Mouse (Mus musculus) inflammation-experienced regulatory T-cells, adult 6 months (primary cell): ENCODE measurements at regions not wholly inside any gene's neighbourhood (a gene's known extent, or its start where the extent isn't known, plus 50 kb on each side); places are given as distances from the start of the nearest gene placed in this dataset.

Experiments used
- ATAC-seq: one replicate; pipeline ENCODE4 v1.8.0; 2017

GRCm38 (mm10) chr1:90467646-90468045 lies 135.1 kb upstream of the Cops8 start:
- no peak for ATAC-seq

GRCm38 (mm10) chr1:90470996-90471395 lies 131.8 kb upstream of the Cops8 start:
- no peak for ATAC-seq

DNA sequence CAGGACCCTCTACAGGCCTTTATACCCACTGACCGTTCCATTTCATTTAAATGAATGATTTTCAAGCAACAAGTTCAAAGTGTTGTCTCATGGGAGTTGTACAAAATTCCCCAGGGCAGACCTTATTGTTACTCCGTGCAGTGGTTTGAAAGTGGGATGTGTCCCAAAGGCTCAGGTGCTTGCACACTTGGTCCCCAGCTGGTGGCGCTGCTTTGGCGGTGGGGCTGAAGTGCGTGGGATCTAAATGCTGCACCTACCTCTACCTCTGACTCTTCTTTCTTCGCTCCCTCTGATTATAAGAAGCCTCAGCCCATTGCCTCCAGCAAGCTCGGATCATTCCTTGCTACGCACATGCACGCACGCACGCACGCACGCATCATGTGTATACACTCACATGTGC lies 131.0 kb upstream of the Cops8 start:
- no peak for ATAC-seq

- ATAC-seq = no peak
Observed at GRCm38 (mm10) chr1:90475060-90475813, 127.5 kb upstream of the Cops8 start.

DNA sequence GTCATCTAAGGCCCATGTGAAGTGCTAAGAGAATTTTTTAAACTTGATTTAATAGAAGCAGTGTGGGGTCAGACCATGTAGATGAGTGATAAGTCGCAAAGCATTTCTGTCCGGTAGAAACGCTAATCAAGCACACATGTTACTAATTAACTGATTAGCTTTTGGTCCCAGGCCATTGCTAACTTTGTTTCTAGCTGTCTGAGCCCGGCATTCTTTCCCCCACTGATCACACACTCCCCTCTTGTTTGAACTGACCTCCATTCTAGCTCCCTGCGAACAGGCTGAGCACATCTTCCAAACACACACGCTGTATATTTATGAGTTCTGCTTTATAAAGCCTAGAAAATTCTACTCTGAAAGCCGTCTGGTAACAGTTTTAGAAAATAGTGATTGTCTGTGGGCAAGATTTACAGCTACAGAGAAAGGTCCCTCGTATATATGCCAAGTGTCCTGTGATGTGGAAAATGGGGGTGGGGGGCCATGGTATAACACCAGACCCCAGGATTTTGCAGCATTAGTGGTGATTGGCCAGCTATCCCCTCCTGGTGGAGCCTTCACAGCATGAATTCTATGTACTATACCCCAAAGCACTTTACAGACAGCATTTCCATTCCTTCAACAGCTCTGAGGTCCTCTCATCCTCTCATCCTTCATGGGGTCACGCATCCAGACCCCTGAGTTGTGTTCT lies 126.1 kb upstream of the Cops8 start:
- no peak for ATAC-seq

GRCm38 (mm10) chr1:90478839-90479238 lies 123.9 kb upstream of the Cops8 start:
- ATAC-seq = no peak

DNA sequence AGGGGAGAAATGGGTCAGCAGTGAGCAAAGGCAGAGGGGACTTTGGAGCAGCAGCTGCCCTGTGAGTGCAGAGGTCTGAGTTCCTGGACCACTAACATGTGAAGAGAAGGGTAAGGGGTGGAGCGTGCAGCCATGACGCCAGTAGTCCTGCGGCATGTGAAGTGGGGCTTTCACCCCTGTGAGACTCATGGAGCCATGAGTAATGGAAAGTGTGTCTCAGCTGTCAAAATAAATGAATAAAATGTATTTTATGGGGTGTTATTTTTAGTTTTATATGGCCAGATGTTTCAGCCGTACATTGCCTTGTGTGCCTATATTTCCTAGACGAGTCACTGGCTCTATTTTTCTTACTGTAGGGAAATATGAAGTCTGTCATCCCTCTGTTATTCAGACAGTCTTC lies 121.5 kb upstream of the Cops8 start:
- ATAC-seq = no peak

DNA sequence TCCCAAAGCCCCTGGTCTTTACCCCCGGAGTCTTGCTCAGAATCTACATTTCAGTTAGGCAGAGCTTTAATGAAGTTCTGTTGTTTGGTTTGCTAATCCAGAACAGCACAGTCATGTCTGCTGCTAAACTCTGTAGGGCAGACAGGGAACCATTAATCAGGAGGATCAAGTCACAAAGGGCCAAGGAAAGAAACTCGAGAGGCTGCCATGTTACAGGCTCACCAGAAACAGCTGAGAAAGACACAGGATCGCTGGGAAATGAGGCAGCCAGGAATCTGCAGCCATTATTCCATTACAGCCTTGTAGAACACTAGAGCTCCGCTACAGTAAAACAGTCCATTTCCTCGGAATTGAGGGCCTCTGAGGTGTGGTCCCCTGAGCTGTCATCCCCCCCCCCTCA lies 121.1 kb upstream of the Cops8 start:
- ATAC-seq = no peak

DNA sequence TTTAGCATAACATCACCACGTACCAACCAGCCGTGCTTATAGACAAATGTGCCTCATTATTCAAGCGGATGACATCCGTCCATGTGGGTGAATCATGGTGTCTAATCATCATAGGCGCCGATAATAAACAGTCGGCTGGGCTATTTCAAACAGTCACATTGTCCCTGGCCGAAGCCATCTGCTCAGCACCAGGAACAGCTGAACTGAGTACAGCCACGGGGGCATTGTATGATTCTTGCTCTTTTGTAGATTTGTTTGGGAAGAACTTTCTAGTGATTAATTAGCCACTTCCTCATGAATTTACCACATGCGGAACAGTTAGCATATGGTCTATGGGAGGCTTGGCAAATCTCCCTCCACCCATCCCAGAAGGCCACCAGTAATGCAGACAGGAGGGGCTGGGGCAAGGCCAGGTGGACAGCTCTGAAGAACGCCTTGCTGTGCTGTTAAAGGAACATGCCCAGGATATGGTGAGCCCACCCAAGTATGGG lies 116.4 kb upstream of the Cops8 start:
- no peak for ATAC-seq

DNA sequence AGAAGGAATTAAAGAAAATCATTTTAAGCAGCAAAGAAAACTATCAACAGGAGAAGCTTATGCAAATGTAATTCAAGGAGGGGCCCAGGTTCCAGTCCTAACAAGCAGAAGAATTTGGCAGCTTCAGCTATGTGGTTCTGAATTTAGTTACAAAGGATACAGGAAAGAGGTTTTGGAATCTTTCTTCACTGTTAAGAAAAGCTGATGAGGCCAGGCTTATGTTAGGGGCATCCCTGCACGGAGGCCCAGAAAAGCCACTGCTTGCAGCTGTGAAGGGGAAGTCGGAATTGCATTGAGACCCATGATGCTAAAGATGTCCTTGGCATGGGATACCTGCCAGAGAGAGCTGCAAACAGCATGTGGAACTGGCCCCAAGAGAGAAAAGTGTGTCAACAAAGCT lies 114.9 kb upstream of the Cops8 start:
- no peak for ATAC-seq

GRCm38 (mm10) chr1:90488991-90489390 lies 113.8 kb upstream of the Cops8 start:
- no peak for ATAC-seq

- no peak for ATAC-seq
Observed at GRCm38 (mm10) chr1:90490335-90490734, 112.4 kb upstream of the Cops8 start.

GRCm38 (mm10) chr1:90493481-90493880 lies 109.3 kb upstream of the Cops8 start:
- no peak for ATAC-seq

GRCm38 (mm10) chr1:90495174-90495573 lies 107.6 kb upstream of the Cops8 start:
- no peak for ATAC-seq

- no peak for ATAC-seq
Observed at GRCm38 (mm10) chr1:90497568-90497967, 105.2 kb upstream of the Cops8 start.

GRCm38 (mm10) chr1:90501373-90501772 lies 101.4 kb upstream of the Cops8 start:
- no peak for ATAC-seq

DNA sequence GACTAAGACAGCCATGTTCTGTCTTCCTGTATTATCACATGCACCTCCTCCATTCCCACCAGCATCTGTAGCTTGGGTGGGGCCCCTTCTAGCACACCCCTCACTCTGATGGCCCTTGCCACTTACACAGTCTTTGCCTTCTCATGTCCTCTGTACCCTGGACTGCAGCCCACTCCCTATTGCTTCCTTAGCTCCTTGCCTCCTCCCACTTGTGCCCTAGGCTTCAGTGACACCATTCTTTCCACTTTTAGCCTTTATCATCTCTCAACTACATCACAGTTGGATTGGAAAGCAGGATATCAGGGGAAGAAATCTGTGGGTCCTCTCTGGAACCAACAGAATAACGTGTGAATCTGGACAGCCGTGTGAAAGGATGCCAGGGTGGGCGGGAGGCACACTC lies 100.4 kb upstream of the Cops8 start:
- ATAC-seq = no peak

DNA sequence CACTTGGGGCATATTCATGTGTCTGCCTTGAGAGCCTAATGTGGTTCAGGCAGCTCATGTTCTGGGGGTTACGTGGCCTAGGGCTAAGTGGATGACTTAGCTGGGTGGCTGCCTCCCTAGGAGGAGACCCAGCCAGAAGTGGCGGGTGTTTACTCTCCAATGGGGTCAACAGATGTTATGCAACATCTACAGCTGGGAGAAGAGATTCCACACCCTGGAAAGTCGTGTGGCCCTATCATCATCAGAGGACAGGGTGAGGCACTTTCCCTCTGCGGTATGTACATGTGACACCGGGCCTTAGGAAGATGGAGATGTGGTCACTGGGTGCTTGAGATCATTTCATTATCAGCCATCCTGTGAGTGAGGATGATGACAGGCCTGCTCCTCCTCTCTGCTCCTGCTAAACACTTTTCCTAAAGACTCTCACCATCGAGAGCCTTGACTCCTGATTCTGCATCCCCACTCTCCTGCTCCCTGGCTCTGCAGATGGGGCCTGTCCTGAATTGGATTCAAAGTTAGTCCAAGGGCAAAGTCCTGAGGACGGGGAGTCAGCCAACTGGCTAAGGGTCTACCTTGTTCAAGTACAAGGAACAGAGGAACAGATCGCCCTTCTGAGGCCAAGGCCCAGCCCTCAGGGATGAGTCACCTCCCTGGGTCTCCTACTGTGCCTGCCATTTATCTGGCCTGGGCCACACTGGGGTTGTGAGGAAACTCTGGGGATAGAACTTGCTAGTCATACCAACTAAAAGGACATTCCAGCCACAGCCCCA lies 99.8 kb upstream of the Cops8 start:
- ATAC-seq = no peak

DNA sequence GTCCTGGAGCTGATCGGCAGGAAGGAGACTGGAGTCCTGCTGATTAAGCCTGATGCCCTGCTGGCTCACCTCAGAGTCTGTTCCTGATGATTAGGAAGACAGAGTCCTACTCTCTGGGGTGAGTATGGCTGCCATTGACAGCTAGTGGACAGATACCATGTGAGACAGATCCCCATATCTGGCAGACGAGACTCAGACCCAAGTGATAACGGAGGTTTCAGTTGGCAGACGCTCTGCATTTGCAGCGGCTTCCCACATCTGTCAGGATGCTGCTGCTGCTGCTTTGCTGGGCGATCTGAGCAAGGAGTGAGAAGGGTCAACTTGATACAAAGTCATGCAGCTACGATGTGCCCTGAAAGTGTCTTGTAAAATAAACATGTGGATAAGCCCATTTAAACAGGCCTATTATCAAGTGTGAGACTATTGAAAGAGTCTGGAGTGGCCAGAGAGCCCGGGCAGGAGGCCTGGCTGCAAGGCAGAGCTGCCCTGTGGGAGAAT lies 98.1 kb upstream of the Cops8 start:
- no peak for ATAC-seq

DNA sequence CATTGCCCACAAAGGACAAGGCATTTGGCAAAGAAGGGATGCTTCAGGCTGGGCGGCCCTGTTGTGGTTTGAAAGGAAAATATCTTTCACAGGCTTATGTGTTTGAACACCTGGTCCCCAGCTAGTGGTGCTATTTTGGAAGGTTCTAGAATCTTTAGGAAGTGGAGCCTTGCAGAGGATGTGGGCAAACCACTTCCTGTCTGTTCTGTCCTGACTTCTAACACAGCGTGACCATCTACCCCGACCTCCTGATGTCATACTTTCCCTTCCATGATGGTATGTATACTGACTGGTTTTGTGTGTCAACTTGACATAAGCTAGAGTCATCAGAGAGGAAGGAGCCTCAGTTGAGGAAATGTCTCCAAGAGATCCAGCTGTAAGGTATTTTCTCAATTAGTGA lies 97.2 kb upstream of the Cops8 start:
- ATAC-seq = peak; percentile 25

DNA sequence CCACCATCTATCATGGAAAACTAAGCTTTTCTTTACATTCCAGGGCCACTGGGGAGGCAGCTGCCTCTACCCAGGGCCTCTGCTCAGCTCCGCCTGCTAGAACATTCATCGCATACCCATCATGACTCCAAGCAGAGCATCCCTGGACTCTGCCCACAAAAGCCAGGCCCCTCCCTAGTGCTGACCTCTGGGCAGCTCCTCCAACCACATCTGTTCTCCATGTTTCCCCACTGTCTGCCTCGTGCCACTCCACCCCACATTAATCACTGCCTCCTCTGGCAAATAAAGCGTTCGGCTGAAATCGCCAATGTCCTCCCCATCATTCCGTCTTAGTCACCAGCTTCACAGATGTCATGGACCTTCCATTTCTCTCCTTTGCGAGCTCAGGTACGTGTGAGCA lies 96.2 kb upstream of the Cops8 start:
- no peak for ATAC-seq

DNA sequence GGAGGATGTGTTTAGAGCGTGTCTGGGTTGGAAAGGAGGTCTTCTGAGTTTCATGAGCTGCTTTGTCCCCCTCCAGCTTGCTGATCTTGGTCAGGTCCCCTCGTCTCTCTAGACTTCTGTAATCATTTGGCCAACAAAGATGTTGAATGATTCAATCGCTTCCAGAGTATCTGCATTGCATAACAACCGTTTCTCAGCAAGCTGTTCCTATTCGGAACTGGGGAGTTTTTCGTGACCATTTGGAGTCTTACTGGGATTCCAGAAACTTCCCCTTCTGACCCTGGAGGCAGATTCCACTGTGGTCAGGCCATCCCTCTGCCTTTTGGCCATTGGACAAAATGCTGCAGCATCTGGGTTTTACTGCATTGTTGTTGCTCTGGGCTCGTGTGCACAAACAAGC lies 93.4 kb upstream of the Cops8 start:
- no peak for ATAC-seq

DNA sequence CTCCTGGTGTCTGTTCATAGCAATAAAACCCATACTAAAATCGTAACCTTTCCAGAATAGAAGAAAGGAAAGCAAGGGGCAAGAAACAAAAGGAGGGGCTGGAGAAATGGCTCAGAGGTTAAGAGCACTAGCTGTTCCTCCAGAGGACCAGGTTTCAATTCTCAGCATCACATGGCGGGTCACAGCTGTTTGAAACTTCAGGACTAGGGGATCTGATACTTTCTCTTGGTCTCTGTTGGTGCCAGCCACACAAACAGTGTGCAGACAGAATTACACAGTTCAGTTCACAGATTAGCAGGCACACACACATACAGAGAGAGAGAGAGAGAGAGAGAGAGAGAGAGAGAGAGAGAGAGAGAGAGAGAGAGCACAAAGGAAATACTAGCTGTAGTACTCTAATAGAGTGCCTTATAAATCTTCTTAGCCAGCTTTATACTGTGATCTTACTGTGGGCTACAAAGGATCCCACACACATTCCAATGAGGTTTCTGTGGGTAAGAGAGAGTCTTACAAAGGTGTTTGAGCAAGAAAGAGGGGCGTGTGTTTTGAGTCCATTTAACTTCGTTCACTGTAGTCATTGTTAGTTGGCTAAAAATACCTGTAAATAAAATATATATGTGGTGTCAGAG lies 89.2 kb upstream of the Cops8 start:
- ATAC-seq = no peak
